Mouse (Mus musculus): ENCODE measurements around the gene Rfk. TPM values are rescaled to one million over a fixed set of nuclear protein-coding genes. Genes with fewer than 3 reads are reported as not detected.

The Rfk gene
- total RNA-seq, 1 experiment from 2014 or later, result 104 TPM

Other genes with a start within 250 kb of the Rfk start
- gene Gcnt1, start 21.2 kb upstream of the Rfk start, total RNA-seq (2021), result 2.5 and 5.7 TPM in 2 replicates